Mouse (Mus musculus) neural tube, embryonic 14.5 days (tissue): ENCODE data around the gene Dclk1. TPM values are rescaled to one million over a fixed set of nuclear protein-coding genes. Genes with fewer than 3 reads are reported as not detected.

Experiments
- ATAC-seq: fragments of 200-750 bp; cut with Nextera tagmentation; 2 replicates; pipeline ENCODE4 v1.8.0; 2017; ENCODE audit warnings: low read depth, mild to moderate bottlenecking, moderate TSS enrichment, moderate library complexity
- H3K27ac ChIP-seq: fragments of 300-500 bp; sonication (generic); 2 replicates; pipeline ENCODE4 v1.5.1; 2014; ENCODE audit warnings: low read depth, mild to moderate bottlenecking, control low read depth, low read length, moderate library complexity, mixed read lengths
- H3K27me3 ChIP-seq: fragments of 300-500 bp; sonication (generic); 2 replicates; pipeline ENCODE4 v1.6.1; 2014; ENCODE audit warnings: low read length; ENCODE audit not compliant: control insufficient read depth, insufficient read depth
- H3K36me3 ChIP-seq: fragments of 300-500 bp; sonication (generic); 2 replicates; pipeline ENCODE4 v1.6.1; 2014; ENCODE audit warnings: low read length, mixed read lengths; ENCODE audit not compliant: control insufficient read depth, insufficient read depth
- H3K4me1 ChIP-seq: fragments of 300-500 bp; sonication (generic); 2 replicates; pipeline ENCODE4 v1.6.1; 2014; ENCODE audit warnings: low read length; ENCODE audit not compliant: control insufficient read depth, insufficient read depth
- H3K4me2 ChIP-seq: fragments of 300-500 bp; sonication (generic); 2 replicates; pipeline ENCODE4 v1.6.1; 2014; ENCODE audit warnings: mild to moderate bottlenecking, low read depth, low read length, control low read depth
- H3K4me3 ChIP-seq: fragments of 300-500 bp; sonication (generic); 2 replicates; pipeline ENCODE4 v1.5.1; 2014; ENCODE audit warnings: low read depth, low read length, control low read depth, mixed read lengths
- H3K9ac ChIP-seq: fragments of 300-500 bp; sonication (generic); replicated peaks from 2 replicates; pipeline ENCODE4 v1.6.1; 2014; ENCODE audit warnings: low read depth, mild to moderate bottlenecking, control low read depth, low read length, mixed read lengths
- H3K9me3 ChIP-seq: fragments of 300-500 bp; sonication (generic); 2 replicates; pipeline ENCODE4 v1.6.1; 2016; ENCODE audit warnings: low read length; ENCODE audit not compliant: control insufficient read depth
- WGBS: fragments of 180-500 bp; shearing (Covaris S2); extraction: QIAGEN DNeasy Blood & Tissue Kit; methylation state at CpG from one replicate; pipeline ENCODE4 v1.1.7; 2014; 5-methylcytosine and 5-hydroxymethylcytosine counted together
- polyA plus RNA-seq: library from polyadenylated mRNA; unstranded; fragments of >200 nt; fragmentation: Nextera tagmentation; extraction: Ambion mirVana; gene quantifications from 2 replicates; pipeline ENCODE4 v1.2.1, GENCODE M21; 2014

Gene Dclk1
- polyA plus RNA-seq, 1 experiment from 2014 or later = 297 TPM

DNA sequence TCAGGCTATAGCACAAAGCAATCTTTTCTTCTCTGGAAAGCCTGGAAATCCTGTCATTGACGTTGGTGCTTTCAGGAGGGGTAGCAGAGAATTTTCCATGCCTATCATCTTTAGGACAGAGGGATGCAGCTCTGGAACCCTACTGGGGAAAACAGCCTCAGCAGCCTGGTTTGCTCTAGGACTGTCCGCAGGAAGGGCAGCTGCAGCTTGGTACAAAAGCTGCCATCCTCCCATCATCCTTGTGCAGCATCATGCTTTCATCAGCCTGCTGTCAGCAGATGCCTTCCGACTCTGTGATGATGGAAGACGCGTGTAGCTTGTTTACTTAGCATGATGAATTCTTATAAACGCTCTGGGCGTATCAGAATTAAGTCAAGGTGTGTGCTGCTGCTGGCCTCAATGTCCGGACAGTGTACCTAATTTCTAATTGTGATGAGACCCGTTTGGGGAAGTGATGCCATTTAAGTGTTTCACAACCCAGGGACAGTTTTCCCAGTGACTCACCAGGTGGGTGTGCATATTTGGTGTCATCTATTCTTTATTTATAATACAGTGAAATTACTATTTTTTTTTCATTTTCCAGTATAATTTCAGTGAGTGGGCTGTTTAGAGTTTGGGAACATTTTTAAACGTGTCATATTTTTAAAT is 50.7 kb downstream of the Dclk1 start:
- 64% methylated on average over 10 of the region's 10 CpGs for WGBS
- Histone ChIP-seq H3K4me2 (no peak overlapping the region), H3K27ac (no peak overlapping the region), H3K9me3 (no peaks in the 10 kb centered on the region), H3K27me3 (no peaks in the 10 kb centered on the region), H3K9ac (no peak overlapping the region), H3K36me3 (no peaks in the 10 kb centered on the region), H3K4me1 (peaks cover 3% of the 10 kb centered on the region; the same call in 1 of the 2 replicates), H3K4me3 (no peak overlapping the region)
- no peak for ATAC-seq

- no peak overlapping the region for H3K4me2 ChIP-seq
- no peak overlapping the region for H3K4me3 ChIP-seq
- ATAC-seq = no peak
- no peaks in the 10 kb centered on the region for H3K27me3 ChIP-seq
- H3K4me1 ChIP-seq = 0 out of 2 replicates have a peak, but pooled peaks cover 4% of the 10 kb centered on the region
- no peak overlapping the region for H3K9ac ChIP-seq
- H3K36me3 ChIP-seq = no peaks in the 10 kb centered on the region
- no peaks in the 10 kb centered on the region for H3K9me3 ChIP-seq
- no peak overlapping the region for H3K27ac ChIP-seq
Measured at GRCm38 (mm10) chr3:55305653-55306052, 63.5 kb downstream of the Dclk1 start.

GRCm38 (mm10) chr3:55307553-55308177 is 65.5 kb downstream of the Dclk1 start:
- Histone ChIP-seq H3K9me3 (no peaks in the 10 kb centered on the region), H3K4me2 (no peak overlapping the region), H3K27ac (no peak overlapping the region), H3K27me3 (no peaks in the 10 kb centered on the region), H3K4me1 (0 out of 2 replicates have a peak, but pooled peaks cover 4% of the 10 kb centered on the region), H3K36me3 (no peaks in the 10 kb centered on the region), H3K4me3 (no peak overlapping the region), H3K9ac (no peak overlapping the region)
- 59% methylated on average over 7 of the region's 7 CpGs for WGBS
- ATAC-seq = no peak

- H3K4me3 ChIP-seq = no peak overlapping the region
- WGBS = 74% methylated on average over 8 of the region's 8 CpGs
- ATAC-seq = no peak
- H3K27me3 ChIP-seq = no peaks in the 10 kb centered on the region
- no peaks in the 10 kb centered on the region for H3K9me3 ChIP-seq
- H3K4me1 ChIP-seq = 0 out of 2 replicates have a peak, but pooled peaks cover 4% of the 10 kb centered on the region
- no peaks in the 10 kb centered on the region for H3K36me3 ChIP-seq
- no peak overlapping the region for H3K4me2 ChIP-seq
- H3K9ac ChIP-seq = no peak overlapping the region
- H3K27ac ChIP-seq = no peak overlapping the region
Measured at GRCm38 (mm10) chr3:55309961-55310360, 67.8 kb downstream of the Dclk1 start.

- no peaks in the 10 kb centered on the region for H3K9me3 ChIP-seq
- no peak overlapping the region for H3K4me3 ChIP-seq
- H3K27me3 ChIP-seq = no peaks in the 10 kb centered on the region
- H3K4me1 ChIP-seq = no peaks in the 10 kb centered on the region
- no peaks in the 10 kb centered on the region for H3K36me3 ChIP-seq
- H3K27ac ChIP-seq = no peak overlapping the region
- WGBS = 87% methylated on average over 8 of the region's 8 CpGs
- no peak for ATAC-seq
- no peak overlapping the region for H3K4me2 ChIP-seq
- H3K9ac ChIP-seq = no peak overlapping the region
Measured at GRCm38 (mm10) chr3:55315827-55316226, 73.7 kb downstream of the Dclk1 start.

DNA sequence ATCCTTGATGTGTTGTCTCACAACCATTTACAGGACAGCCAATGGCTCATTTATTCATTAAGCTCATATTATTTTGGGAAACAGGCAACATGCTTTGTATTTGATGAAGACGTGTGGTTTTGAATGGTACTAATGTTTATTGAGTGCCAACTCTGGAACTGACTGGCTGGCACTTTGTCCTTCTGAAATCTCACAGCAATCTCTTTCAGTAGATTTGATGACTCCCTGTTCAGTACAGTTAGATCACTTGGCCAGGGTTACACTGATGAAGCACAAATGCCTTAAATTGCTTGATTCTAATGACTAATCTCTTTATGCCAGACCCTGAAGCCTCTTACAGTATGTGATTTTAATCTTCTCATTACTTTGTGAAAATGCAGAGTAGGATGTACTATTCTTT is 75.9 kb downstream of the Dclk1 start:
- Histone ChIP-seq H3K9ac (no peak overlapping the region), H3K27ac (no peak overlapping the region), H3K4me2 (no peak overlapping the region), H3K4me3 (no peak overlapping the region), H3K9me3 (no peaks in the 10 kb centered on the region), H3K36me3 (no peaks in the 10 kb centered on the region), H3K27me3 (no peaks in the 10 kb centered on the region), H3K4me1 (no peaks in the 10 kb centered on the region)
- ATAC-seq = no peak
- WGBS = 73% methylated on average over 1 of the region's 1 CpGs

GRCm38 (mm10) chr3:55320572-55320971 is 78.4 kb downstream of the Dclk1 start:
- Histone ChIP-seq H3K9ac (no peak overlapping the region), H3K9me3 (no peaks in the 10 kb centered on the region), H3K36me3 (no peaks in the 10 kb centered on the region), H3K27ac (no peak overlapping the region), H3K4me2 (no peak overlapping the region), H3K4me1 (no peaks in the 10 kb centered on the region), H3K27me3 (no peaks in the 10 kb centered on the region), H3K4me3 (no peak overlapping the region)
- no peak for ATAC-seq
- 92% methylated on average over 3 of the region's 3 CpGs for WGBS

DNA sequence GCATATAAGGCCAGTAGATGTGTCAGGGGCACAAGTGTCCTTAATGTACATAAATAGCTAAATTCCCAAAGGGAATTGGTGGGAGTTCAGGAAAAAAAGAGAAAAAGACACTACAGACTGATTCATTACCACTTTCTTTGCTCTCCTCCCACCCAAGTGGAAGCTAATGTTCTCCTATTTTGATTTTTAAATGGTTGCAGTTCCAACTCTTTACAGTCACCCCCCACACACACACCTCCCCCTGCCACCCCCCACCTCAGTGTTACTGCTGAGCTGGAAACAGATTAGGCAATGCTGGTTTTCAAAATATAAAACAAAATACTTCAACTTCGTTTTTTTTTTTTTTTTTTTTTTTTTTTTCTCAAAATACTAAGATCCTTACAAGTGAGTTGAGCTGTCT is 81.9 kb downstream of the Dclk1 start:
- Histone ChIP-seq H3K4me3 (no peak overlapping the region), H3K27ac (no peak overlapping the region), H3K27me3 (no peaks in the 10 kb centered on the region), H3K4me2 (no peak overlapping the region), H3K9ac (no peak overlapping the region), H3K36me3 (no peaks in the 10 kb centered on the region), H3K9me3 (no peaks in the 10 kb centered on the region), H3K4me1 (no peaks in the 10 kb centered on the region)
- no peak for ATAC-seq
- 73% methylated on average over 1 of the region's 1 CpGs for WGBS

- H3K36me3 ChIP-seq = no peaks in the 10 kb centered on the region
- H3K4me1 ChIP-seq = no peaks in the 10 kb centered on the region
- no peak overlapping the region for H3K9ac ChIP-seq
- no peak overlapping the region for H3K4me2 ChIP-seq
- WGBS = 92% methylated on average over 4 of the region's 4 CpGs
- no peak overlapping the region for H3K4me3 ChIP-seq
- no peak for ATAC-seq
- H3K9me3 ChIP-seq = no peaks in the 10 kb centered on the region
- no peak overlapping the region for H3K27ac ChIP-seq
- no peaks in the 10 kb centered on the region for H3K27me3 ChIP-seq
Measured at GRCm38 (mm10) chr3:55330496-55330895, 88.3 kb downstream of the Dclk1 start.
